Mouse (Mus musculus): ENCODE results near the gene Agpat3. TPM values are rescaled to one million over a fixed set of nuclear protein-coding genes. Genes with fewer than 3 reads are reported as not detected.

Agpat3 gene
- polyA plus RNA-seq (2012; rRNA removed) = 71.9 and 76.1 TPM in 2 replicates

GRCm38 (mm10) chr10:78351887-78352665 lies at the start of gene Agpat3:
Gene Agpat3 (minus strand): TSS chr10:78352489.

GRCm38 (mm10) chr10:78244438-78245224 lies 107.7 kb downstream of the Agpat3 start, which contains the start of gene Trappc10:
Gene Trappc10 (minus strand): TSS chr10:78244641.

Other genes starting within 250 kb of the Agpat3 start
- gene D10Jhu81e, start 182.7 kb downstream of the Agpat3 start, polyA plus RNA-seq (2012; rRNA removed) = 65.9 and 70.8 TPM in 2 replicates
- 5.5 and 5.8 TPM in 2 replicates for gene Pwp2, start 167.3 kb downstream of the Agpat3 start, polyA plus RNA-seq (2012; rRNA removed)
- gene Trappc10, start 107.8 kb downstream of the Agpat3 start, polyA plus RNA-seq (2012; rRNA removed) = 11.6 and 11.9 TPM in 2 replicates
- 75.8 and 87.1 TPM in 2 replicates for gene Rrp1, start 60.6 kb upstream of the Agpat3 start, polyA plus RNA-seq (2012; rRNA removed)
- gene Cstb, start 73.2 kb upstream of the Agpat3 start, polyA plus RNA-seq (2012; rRNA removed) = 87.9 and 95.2 TPM in 2 replicates
- 6.8 and 7.9 TPM in 2 replicates for gene Pdxk, start 112.5 kb upstream of the Agpat3 start, polyA plus RNA-seq (2012; rRNA removed)
- gene Olfr1358, start 164.9 kb upstream of the Agpat3 start, polyA plus RNA-seq (2012; rRNA removed) = 0.20 TPM in 1 of 2 replicates, not detected in the other
- 14.4 and 17.4 TPM in 2 replicates for gene Ilvbl, start 221.9 kb upstream of the Agpat3 start, polyA plus RNA-seq (2012; rRNA removed)
- 2.9 TPM in 2 replicates for gene Syde1, start 239.5 kb upstream of the Agpat3 start, polyA plus RNA-seq (2012; rRNA removed)

All from liver, embryonic 18 days (tissue).